Mouse (Mus musculus) frontal cortex, postnatal 10 days (tissue): Measurements from ENCODE around the gene Trim33.

Experiments
- DNase-seq, 2 experiments: peaks; one replicate each; pipeline ENCODE4 v3.0.0; 2022; ENCODE audit warnings: low spot score in 2 of 2, mixed read lengths in 1 of 2

Gene Trim33

DNA sequence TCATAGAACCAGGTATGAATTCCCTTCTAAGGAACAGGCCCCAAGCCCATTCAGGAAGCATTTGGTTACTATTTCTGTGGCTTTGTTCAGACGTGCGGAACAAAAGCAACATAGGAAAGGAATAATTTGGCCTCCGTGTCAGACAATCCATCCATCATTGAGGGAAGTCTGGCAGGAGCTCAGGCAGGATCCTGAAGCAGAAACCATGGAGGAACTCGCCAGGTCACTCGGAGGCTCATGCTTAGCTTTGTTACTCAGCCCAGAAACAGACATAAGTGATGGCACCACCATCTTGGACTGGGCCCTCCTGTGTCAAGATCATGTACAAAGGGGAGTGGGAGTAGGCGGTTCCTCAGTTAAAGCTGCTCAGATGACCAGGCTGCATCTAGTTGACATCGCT is 82.1 kb downstream of the Trim33 start:
- no peak for DNase-seq

- no peak for DNase-seq
Measured at GRCm38 (mm10) chr3:103364182-103364945, 85.3 kb downstream of the Trim33 start.

GRCm38 (mm10) chr3:103367176-103367970 is 88.3 kb downstream of the Trim33 start:
- DNase-seq: no peak

DNA sequence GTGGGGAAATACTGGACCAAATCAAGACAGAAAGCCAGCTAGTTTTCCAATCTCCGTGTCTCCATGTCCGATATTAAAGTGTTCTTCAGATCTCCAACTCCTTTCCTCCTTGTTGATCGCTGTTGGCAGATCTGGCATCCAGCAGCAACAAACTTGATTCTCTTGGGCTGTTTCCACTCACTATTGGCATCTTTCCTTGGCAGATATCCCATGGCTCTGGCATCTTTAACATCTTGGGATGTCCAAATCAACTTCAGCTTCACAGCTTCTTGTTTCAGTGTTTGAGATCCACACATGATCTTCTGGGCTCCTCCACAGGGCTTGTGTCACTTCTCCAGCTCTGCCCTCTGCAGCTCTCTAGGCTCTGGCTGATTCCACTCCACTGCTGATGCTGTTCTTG is 89.6 kb downstream of the Trim33 start:
- no peak for DNase-seq

DNA sequence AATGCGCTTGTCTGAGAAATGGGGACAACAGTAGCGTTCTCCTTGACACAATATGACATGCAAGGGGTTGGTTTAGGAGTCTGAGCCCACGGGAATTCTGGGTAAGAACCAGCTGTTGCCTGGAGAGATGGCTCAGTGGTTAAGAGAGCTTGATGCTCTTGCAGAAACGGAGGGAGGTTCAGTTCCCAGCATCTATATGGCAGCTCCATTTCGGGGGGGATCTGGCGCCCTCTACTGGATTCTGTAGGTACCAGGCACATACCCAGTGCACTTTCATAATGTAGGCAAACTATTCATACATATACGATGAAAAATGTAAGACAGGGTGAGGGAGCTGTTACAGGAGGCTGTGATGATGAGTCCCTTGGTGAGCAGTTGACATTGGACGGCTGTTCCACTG is 94.9 kb downstream of the Trim33 start:
- peak in 1 of 2 experiments; percentile 22 for DNase-seq

GRCm38 (mm10) chr3:103375181-103375855 is 96.2 kb downstream of the Trim33 start:
- no peak for DNase-seq

DNA sequence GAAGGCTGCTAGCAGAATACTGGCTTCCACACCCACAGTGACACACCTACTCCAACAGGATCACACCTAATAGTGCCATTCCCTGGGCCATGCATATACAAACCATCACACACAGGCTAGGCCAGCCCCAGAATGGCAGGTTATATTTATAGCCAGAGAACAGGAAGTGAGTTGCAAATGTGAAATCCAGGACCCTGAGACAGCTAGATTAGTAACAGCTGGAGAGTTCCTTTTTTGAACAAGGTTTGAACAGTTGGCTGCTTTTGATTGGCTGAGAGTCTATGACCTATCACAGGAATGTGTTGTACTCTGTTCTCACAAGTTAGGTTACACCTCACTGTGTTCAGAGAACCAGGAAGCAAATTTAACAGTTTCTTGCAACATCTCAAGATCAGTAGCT is 98.9 kb downstream of the Trim33 start:
- DNase-seq: no peak

DNA sequence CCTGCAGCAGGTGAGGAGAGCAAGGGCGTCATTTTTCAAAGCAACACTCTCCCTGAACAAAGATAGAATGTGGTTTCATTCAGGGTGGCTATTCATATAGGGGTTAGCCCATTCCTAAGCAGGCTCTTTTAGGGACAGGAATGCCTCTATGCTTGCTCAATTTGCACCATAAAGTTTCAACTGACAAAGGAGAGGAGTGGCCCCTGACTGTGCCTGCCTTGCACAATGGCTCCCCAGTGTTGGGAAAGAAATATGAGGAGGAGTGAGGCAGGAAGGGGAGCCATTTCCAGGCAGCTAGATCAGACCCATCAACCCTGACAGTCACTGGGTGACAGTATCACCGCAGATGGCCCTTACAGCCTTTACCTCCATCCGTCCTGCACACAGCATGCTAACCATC is 100.3 kb downstream of the Trim33 start:
- DNase-seq: no peak

- no peak for DNase-seq
Measured at GRCm38 (mm10) chr3:103380814-103381213, 101.7 kb downstream of the Trim33 start.

DNA sequence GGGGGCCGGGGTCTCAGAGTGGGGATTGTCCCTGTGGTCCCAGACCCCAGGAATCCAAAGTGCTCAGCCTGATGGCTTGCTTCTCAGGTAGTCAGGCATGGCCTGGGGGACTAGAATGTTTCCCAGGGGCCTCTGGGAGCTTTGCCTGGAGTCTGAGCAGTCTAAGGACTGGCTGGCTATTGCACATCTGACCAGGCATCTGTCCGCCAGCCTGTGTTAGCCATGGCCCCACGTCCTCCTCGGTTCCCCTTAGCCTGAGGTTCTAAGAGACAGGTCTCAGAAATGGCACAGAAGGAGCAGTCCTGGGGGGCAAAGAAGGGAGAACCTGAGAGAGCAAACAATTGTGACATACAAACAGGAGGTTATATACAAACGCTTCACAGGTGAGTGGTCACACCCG is 102.3 kb downstream of the Trim33 start:
- DNase-seq: no peak

DNA sequence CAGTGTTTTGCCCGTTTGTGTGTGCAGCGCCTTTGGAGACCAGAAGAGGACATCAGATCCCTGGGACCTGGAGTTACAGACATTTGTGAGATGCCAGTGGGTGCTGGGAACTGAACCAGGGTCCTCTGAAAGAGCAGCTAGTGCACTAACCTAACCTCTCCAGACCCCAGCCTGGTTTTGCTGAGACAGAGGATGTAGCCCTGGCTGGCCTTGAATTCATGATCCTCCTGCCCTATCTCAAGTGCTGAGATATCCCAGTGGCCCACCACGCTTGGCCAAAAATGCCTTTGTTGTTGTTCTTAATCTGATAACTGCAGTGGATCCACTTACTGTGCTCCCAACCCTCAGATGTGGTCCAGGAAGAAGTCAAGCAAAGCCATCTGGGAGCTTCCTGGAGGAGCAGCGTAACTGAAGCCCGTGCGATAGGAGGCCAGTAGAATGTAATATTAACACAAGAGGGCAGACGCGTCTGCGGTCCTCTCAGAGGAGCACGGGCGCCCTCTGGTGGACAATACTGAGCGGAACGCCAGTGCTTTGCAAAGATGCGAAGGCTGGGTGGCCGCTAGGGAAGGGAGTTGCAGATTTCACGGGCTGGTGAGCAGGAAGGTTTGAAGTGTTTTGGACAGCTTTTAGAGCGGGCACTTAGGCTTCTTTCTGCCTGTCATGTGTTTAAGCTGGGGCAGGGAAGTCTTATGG is 103.9 kb downstream of the Trim33 start:
- peak; percentile 57 to 87 for DNase-seq

- DNase-seq: no peak
Measured at GRCm38 (mm10) chr3:103384486-103384885, 105.4 kb downstream of the Trim33 start.

DNA sequence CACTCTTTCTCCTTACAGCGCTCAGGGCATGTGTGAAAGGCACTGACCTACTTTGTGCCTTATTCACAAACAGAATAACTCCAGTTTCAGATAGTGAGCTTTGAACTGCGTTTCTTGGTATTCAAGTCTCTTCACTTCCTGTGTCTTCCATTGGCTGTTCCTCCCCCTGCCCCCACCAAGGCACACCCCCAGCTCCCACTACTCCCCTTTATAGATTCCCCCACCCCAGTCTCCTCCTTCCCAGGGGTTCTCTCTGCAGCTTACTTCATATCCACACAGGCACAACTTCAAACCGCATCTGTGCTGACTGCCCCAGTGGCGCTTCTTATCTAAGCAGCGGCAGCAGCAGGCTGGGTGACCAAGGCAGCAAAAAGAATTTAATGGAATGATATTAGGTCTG is 105.9 kb downstream of the Trim33 start:
- no peak for DNase-seq

DNA sequence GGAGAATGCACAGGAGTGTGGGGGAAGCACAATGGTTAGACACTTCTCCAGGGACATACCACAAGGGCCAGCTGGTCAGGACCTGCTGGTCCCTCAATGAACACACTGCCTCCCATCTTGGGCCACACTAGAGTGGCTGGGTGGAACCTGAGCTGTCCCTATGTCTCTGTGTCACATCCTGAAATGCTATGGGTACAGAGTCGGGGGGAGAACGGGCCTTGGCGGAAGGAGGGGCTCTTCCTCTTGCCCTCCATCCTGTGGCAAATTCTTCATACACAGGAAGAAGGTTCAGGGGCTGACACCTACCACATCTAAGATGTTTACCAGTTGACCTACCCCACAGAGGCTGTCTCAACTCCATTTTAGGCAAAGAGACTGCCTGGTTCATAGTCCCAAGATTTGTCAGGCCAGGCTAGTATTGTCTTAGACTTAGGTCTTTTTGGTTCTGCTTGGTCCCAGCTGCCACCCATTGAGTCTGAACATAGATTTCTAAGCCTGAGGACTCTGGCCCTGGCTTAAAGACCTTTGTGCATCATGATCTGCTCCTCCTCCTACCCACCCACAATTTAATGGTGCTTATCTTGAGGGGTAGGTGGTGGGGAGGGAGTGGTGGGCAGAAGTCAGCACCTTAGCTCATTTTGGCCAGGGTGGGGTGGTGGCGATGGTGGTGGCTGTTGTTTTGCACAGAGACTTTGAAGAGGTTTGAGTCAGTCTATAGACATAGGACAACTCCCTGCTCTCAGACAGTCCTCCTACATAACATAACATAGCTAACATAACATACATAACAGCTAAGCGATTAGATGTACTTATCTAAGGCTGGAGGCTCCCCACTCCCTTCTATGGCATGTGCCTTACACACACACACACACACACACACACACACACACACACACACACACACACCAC is 106.5 kb downstream of the Trim33 start:
- DNase-seq: no peak

DNA sequence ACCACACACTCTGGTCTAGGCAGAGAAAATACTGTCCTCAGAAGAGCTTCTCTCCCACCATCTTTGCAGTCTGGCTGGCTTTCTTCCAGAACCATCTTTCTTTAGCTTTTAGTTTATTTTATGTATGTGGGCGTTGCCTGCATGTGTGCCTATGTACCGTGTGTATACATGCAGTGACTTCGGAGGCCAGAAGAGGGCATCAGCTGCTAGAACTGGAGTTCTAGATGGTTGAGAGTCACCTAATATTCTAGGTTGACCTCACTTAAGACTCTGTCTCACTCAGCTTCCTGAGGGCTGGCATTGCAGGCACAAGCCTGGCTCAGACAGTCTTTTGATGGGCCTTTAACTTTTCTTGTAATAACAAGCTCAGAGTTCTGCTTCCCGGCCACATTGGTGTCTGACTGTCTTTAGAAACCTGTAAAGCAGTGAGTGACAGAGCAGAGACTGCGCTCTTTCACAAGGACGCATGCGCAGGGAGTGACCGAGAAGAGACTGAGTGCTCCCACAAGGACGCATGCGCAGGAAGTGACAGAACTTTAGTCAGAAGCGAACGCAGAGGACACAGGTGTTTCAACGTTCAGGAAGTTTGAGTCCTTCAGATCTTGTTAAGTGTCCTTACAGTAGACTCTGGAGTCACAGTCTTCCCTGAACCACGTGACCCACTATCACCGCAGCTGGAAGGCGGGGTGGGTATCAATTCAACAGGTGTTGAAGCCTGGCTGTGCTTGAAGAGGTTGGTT is 107.4 kb downstream of the Trim33 start:
- no peak for DNase-seq

DNA sequence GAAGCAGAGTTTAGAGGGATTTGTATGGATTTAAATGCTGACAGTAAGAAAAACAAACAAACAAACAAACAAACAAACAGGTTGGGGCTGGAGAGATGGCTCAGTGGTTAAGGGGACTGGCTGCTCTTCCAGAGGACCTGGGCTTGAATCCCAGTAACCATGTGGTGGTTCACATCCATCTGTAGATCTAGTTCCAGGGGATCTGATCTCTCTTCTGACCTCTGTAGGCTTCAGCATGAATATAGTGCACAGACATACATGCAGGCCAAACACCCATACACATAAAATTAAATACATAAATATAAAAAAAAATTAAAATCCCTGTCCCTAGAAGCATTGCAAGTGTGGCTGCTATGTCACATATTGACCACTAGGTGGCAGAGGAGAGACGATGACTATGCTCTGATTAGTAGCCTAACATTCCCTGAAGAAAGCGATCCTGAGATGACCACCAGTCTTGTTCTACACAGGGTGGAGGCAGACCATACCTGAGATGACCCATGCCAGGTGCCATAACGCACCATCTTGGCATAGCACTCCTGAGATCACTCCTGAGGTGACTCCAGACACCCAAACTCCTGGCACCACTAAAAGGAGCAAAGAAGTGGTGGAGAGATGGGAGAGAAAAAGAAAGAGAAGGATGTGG is 113.6 kb downstream of the Trim33 start:
- peak; percentile 25 to 38 for DNase-seq

- DNase-seq: no peak
Measured at GRCm38 (mm10) chr3:103393283-103394060, 114.4 kb downstream of the Trim33 start.

DNA sequence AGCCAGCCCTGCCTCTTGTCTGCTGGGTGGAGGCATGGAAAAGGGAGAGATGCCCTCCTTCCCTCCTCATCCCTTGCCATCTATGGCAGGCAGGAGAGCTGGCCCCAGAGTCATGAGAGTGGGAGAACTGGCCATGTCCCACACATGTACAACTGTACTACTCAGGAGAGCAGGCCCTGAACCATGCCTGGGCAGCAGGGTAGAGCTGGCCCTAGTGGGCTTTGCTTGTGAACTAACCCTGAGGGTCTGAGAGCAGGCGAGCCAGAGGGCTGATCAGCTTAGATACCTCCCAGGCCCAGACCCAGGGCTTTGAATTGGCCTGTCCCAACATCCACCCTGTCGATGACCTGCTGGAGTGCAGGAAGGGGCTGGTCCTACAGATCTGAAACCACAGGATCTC is 115.0 kb downstream of the Trim33 start:
- no peak for DNase-seq

DNA sequence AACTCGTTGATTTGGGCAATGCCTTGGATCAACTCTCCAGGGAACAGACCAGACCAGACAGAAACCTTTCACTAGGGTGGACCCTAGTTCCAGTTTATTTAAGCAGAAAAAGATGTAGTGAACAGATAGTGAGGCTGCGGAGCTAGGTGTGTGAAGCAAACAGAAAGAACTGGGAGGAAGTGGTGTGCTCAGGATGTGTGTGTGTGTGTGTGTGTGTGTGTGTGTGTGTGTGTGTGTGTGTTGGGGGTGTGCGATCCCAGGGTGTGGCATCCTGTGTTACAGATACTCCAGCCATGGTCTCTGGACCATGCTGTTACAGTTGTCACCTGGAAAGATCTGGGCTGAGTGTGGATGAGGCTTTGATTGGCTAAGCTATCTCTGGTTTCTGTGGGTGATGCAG is 118.4 kb downstream of the Trim33 start:
- DNase-seq: no peak
